Mouse (Mus musculus) monocyte, adult 5-6 weeks (primary cell): ENCODE data around the gene Agrn. TPM values are rescaled to one million over a fixed set of nuclear protein-coding genes. Genes with fewer than 3 reads are reported as not detected.
"Not testable (repeated sequence)": the region's sequence is repeated elsewhere in the genome, so short reads cannot be mapped to it uniquely, and the experiment has no call there.

ENCODE experiments used
- ATAC-seq: fragments of 153-309, 156-312 bp; replicated peaks from 2 replicates; pipeline ENCODE4 v1.8.0; 2017; ENCODE audit warnings: mild to moderate bottlenecking; ENCODE audit not compliant: low TSS enrichment, insufficient number of reproducible peaks, severe bottlenecking, poor library complexity, low FRiP score
- total RNA-seq: library from RNA; stranded (forward); fragments of 200-1000, 200-491, 200-594 nt; gene quantifications from 3 replicates; pipeline ENCODE4 v1.2.3, GENCODE M21; 2017

Agrn gene
- total RNA-seq, 1 experiment from 2014 or later = 1.4 TPM

- no peak for ATAC-seq
These were observed 19.7 kb downstream of the Agrn start for GRCm38 (mm10) chr4:156177630-156178029.

DNA sequence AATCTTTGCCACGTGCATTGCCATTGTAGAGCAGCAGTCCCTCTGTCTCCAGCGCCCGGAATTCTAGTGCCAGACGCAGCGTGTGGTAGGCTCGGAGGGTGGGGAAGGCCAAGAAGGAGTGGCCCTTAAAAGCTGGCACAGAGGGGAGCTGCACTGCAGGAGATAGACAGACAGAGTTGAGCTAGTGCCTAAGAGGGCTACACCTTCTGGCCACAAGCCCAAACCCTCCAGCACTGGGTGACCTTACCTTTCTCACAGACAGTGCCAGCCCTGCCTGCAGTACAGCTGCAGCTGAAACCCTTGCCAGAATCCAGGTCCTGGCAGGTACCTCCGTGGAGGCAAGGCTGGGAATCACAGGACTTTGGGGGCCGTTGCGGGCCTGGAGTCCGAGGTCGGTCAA is 25.5 kb downstream of the Agrn start:
- no peak for ATAC-seq

DNA sequence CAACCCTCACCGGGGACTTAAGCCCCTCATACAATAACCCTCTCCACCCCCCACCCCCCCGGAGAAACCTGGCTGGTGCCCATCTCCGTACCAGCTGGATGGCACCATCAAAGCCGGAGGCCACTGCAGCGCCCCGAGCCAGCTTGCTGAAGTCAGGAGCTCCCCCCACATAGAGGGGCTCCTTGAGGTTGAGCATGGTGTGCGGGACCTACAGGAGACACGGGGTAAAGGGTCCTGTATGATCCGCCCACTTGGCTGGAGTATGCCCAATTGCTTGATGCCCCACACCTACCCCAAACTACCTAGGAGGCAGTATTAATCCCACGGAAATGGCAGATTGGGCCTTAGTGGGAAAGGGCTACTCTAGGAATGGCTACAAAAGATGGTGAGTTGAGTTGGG is 28.2 kb downstream of the Agrn start:
- no peak for ATAC-seq

DNA sequence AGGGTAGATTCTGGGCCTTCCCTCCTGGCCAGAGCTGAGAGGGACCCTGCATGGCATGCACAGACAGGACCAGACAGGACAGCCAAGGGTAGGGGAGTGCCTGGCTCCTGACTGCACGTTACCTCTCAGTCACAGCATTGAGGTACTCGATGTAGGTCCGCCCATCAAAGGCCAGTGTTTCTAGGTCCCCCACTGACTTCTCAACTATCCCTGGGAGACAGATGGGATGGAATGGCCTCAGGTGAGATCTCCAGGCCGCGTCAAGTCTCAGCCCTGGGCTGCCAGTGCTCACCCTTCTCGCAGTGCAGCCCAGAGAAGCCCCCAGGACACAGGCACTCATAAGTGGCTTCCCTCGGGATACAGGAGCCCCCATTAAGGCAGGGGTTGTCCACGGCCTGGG is 28.7 kb downstream of the Agrn start:
- no peak for ATAC-seq

DNA sequence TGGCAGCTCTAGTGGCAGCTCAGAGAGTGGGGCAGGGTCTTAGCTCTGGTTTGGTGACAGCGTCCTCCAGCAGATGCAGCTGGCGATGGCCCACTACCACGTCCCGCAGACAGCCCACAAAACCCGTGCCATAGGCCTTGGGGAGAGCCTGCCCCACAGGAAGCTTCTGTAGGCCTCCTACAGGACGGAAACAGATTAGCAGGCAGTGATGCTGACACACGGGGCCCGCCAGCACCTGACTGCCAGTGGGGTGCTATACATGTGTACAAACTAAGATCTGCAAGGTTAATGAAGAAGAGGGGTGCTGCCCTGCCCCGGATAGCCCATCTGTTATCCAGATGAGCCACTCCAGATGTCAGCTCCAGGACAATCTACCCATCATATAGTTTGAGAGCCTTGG is 30.8 kb downstream of the Agrn start:
- ATAC-seq = no peak

- ATAC-seq = no peak
These were observed 42.5 kb downstream of the Agrn start for GRCm38 (mm10) chr4:156154771-156155170.

DNA sequence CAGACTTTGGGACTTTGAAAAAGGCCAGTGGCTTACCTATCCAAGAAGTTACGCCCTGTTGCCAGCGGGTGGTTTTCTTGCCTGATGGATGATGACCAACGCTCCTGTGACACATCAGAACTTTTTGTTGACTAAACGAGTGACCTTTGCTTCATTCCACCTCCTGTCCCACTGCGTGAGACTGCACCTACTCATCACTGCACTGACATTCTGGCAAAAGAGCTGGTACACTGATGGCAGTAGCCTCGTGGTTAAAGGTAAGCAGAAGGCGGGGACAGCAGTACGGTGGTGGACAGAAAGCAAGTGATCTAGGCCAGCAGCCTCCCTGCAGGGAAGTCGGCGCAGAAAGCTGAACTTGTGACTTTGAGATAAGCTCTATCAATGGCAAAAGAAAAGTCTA is 46.4 kb downstream of the Agrn start:
- ATAC-seq = not testable (repeated sequence)

DNA sequence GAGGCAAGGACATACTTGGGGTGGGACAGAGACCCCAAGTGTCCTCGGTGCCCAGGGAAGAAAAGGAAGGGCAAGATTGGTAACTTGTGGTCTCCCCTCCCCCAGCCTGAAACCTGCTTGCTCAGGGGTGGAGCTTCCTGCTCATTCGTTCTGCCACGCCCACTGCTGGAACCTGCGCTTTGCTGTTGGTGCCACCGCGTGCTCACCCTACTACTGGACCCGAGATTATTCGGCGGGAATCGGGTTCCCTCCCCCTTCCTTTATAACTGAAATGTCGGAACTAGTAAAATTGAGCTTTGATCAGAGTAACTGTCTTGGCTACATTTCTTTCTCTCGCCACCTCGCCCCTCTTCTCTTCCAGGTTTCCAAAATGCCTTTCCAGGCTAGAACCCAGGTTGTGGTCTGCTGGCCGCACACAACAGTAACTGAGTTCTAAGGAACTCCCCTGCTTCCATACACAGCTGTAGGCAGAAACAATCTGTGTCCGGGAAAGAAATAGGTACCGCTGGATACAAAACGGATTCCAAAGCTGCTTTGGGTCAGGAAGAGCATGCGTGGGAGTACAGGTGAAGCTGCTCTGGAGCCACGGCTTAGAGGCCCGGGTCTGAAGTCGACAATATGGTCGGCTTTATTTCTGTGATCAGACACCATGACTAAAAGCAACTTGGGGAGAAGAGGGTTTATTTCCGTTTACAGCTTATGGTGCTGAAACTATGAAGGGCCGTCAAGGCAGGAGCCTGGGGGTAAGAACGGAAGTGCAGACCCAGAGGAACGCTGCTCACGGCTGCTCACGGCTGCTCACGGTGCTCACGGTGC is 60.8 kb downstream of the Agrn start:
- ATAC-seq = no peak

GRCm38 (mm10) chr4:156135801-156136200 is 61.5 kb downstream of the Agrn start:
- ATAC-seq = no peak

- ATAC-seq = no peak
These were observed 62.2 kb downstream of the Agrn start for GRCm38 (mm10) chr4:156135112-156135511.

GRCm38 (mm10) chr4:156133943-156134605 is 63.2 kb downstream of the Agrn start:
- ATAC-seq = no peak

DNA sequence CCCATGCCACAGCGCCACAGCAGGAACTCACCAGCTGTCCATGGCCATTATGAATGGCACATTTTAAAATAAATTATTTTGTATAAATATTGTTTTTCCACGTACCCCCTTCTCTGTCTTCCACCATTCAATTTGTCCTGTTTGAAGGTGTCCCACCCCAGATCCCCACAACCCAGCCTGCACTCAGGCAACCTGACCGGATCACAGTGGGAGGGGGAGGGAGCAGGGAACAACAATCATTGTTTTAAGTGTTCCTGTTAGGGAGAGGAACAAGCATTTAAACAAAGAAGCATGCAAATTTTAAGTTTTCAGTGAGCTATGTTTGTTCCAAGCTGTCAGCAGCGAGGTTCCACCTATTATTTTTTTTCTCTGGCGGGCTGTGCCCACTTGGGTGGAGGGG is 64.0 kb downstream of the Agrn start:
- ATAC-seq = no peak

DNA sequence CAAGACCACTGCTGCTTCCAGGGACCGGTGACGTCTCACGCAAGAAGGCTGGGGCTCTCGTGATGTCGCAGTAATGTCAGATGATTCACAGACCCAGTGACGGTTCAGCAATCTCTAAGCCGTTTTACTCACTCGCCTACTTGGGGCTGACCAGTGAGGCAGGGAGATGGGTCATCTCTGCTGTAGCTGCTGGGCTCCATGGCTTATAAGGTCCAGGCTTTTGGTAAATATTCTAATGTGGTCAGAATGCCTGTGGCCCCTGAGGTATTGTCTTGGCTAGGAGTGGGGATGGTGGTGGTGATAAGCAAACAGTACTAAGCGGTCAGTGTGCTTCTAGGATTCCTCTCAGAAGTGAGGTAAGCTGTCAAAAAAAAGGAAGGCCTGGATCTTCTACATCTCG is 66.3 kb downstream of the Agrn start:
- no peak for ATAC-seq

- no peak for ATAC-seq
These were observed 66.9 kb downstream of the Agrn start, which contains the start of gene Rnf223 for GRCm38 (mm10) chr4:156130436-156130835. Rnf223 (plus strand) TSS chr4:156130513.

DNA sequence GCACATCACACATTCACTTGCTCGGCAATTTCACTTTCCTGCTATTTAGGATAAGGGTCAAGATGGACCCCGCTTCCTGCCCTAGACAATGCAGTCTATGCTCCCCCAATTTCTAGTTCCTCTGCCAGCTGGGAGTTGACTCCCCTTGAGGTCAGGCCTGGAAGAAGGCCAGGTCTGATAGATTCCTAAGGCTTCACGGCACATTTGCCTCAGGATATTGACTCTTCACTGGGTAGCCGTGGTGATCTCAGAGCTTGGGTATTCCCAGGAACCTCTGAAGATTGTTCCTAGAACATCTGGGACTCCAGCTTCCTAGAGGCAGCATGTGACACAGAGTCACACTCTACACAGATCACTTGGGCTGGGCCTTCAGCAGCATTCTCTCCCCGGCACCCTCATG is 68.5 kb downstream of the Agrn start:
- no peak for ATAC-seq

- ATAC-seq = no peak
These were observed 70.4 kb downstream of the Agrn start for GRCm38 (mm10) chr4:156126841-156127240.

- ATAC-seq = no peak
These were observed 71.9 kb downstream of the Agrn start for GRCm38 (mm10) chr4:156125393-156125792.

- ATAC-seq = no peak
These were observed 73.2 kb downstream of the Agrn start for GRCm38 (mm10) chr4:156124077-156124476.
